Mouse (Mus musculus): ENCODE data around the gene Hes6.

DNA sequence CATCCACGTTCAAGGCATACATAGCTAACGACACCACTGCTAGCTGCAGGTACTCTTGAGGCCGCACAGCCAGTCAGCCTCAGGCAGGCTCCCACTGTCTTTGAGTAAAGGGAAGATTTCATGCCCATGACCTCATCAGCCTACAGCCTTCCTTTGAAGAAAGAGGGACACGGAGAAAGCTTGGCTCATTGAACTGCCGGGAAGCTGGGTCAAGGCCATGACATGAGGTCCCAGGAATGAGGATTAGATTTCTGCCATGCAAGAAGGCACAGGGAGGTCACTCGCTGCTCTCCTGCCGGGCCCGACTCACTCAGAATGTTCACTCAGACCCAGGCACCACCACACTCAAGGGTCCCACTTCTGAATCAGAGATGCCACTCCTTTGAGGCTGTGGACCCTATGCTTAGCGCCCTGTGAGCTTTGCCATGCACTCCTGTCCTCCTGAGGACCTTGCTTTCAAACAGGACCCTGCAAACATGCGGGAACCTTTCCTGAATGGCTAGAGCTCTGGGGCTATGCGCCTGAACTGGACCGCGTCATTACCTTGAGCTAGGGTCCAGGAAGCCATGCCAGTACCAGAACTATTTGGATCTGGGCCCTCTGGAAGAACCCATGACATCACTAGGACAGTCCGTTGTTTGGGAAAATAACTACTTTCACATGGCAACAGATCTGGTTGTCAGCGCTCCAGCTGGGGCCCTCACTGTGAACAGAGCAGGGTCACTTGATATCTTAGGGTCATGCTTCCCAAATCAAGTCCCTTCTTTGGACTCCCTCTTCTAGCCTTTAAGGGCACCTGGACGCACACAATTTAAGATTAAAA, 48.8 kb downstream of the Hes6 start:
- TF ChIP-seq CTCF (IDR thresholded peaks at IDR 0.05; ENCODE audit: control insufficient read depth, insufficient read depth, insufficient replicate concordance, low read depth, low read length) (no peak), POLR2A (IDR thresholded peaks at IDR 0.05; ENCODE audit: control insufficient read depth, low read depth, low read length) (no peak)
